Mouse (Mus musculus) spleen, adult 18-20 months (tissue): ENCODE measurements around the gene Tas2r143.
A peak's percentile ranks its signal among the peaks of the same experiment; 100 is the strongest.

Experiments
- DNase-seq, 2 experiments: peaks; one replicate each; pipeline ENCODE4 v3.0.0; 2022; ENCODE audit warnings: mixed read lengths in 2 of 2

Tas2r143 gene

GRCm38 (mm10) chr6:42399938-42400337, at the start of gene Tas2r143:
Tas2r143 (plus strand) TSS chr6:42400238.
- no peak for DNase-seq

GRCm38 (mm10) chr6:42350968-42351775, 48.9 kb upstream of the Tas2r143 start:
- DNase-seq, result no peak

- DNase-seq, result peak in 1 of 2 experiments; percentile 37
These were observed 48.1 kb upstream of the Tas2r143 start for GRCm38 (mm10) chr6:42351776-42352485.

- DNase-seq, result no peak
These were observed 47.6 kb upstream of the Tas2r143 start for GRCm38 (mm10) chr6:42352486-42352846.

GRCm38 (mm10) chr6:42353180-42353579, 46.9 kb upstream of the Tas2r143 start:
- no peak for DNase-seq

GRCm38 (mm10) chr6:42354076-42355019, 45.7 kb upstream of the Tas2r143 start:
- DNase-seq, result no peak

GRCm38 (mm10) chr6:42355366-42355765, 44.7 kb upstream of the Tas2r143 start:
- no peak for DNase-seq

- DNase-seq, result no peak
These were observed 44.0 kb upstream of the Tas2r143 start for GRCm38 (mm10) chr6:42355794-42356600.

GRCm38 (mm10) chr6:42356913-42357312, 43.1 kb upstream of the Tas2r143 start:
- DNase-seq, result no peak

- DNase-seq, result no peak
These were observed 42.1 kb upstream of the Tas2r143 start for GRCm38 (mm10) chr6:42357901-42358300.

GRCm38 (mm10) chr6:42358901-42359300, 41.1 kb upstream of the Tas2r143 start:
- no peak for DNase-seq

- no peak for DNase-seq
These were observed 40.5 kb upstream of the Tas2r143 start for GRCm38 (mm10) chr6:42359364-42360147.

GRCm38 (mm10) chr6:42360231-42360840, 39.7 kb upstream of the Tas2r143 start:
- DNase-seq, result no peak

GRCm38 (mm10) chr6:42361041-42361895, 38.8 kb upstream of the Tas2r143 start:
- no peak for DNase-seq

- DNase-seq, result no peak
These were observed 38.0 kb upstream of the Tas2r143 start for GRCm38 (mm10) chr6:42362074-42362473.

- no peak for DNase-seq
These were observed 37.5 kb upstream of the Tas2r143 start for GRCm38 (mm10) chr6:42362497-42362896.

- no peak for DNase-seq
These were observed 37.1 kb upstream of the Tas2r143 start for GRCm38 (mm10) chr6:42362974-42363373.

- no peak for DNase-seq
These were observed 36.0 kb upstream of the Tas2r143 start for GRCm38 (mm10) chr6:42364066-42364465.

- no peak for DNase-seq
These were observed 35.4 kb upstream of the Tas2r143 start for GRCm38 (mm10) chr6:42364607-42365006.

- no peak for DNase-seq
These were observed 34.8 kb upstream of the Tas2r143 start for GRCm38 (mm10) chr6:42365215-42365614.
